Mouse (Mus musculus): ENCODE measurements around the gene Rsph3b.
"Not testable (repeated sequence)": the region's sequence is repeated elsewhere in the genome, so short reads cannot be mapped to it uniquely, and the experiment has no call there.

DNA sequence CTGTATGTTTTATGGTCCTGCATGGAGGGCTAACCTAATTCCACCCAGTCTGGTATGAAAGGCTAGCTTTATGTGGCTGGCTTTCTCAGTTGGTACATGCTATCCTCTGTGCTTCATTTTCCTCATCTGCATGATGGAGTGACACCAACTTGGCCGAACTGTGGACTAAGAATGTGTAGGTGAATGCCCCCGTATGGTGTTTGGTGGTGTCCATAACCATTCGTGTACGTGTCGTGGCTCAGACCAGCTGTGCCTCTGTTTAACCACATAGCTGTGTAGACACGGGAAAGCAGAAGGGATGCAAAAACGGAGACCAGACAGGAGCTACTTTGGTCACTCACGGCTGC lies 872 bp downstream of the Rsph3b start:
- TF ChIP-seq CTCF (IDR thresholded peaks at IDR 0.05; ENCODE audit: borderline replicate concordance, insufficient read depth, low read length); POLR2A (IDR thresholded peaks at IDR 0.05; ENCODE audit: low read depth, low read length): not testable (repeated sequence)
